Mouse (Mus musculus) inflammation-experienced regulatory T-cells, adult 6 months (primary cell): ENCODE data around the gene Cd160. TPM values are rescaled to one million over a fixed set of nuclear protein-coding genes. Genes with fewer than 3 reads are reported as not detected.

ENCODE experiments used
- ATAC-seq: one replicate; pipeline ENCODE4 v1.8.0; 2017
- polyA plus RNA-seq, 3 experiments: library from polyadenylated mRNA; unstranded; fragments of 100-300 nt; shearing (Covaris generic); gene quantifications; one replicate each; pipeline ENCODE4 v1.2.1; 2017

Cd160 gene
- polyA plus RNA-seq, 3 experiments from 2014 or later = 50.8 to 77.5 (median 75.0) TPM

GRCm38 (mm10) chr3:96828308-96828864 is 765 bp downstream of the Cd160 start:
- no peak for ATAC-seq

- no peak for ATAC-seq
Observed at GRCm38 (mm10) chr3:96825261-96825660, 3.9 kb downstream of the Cd160 start.

- no peak for ATAC-seq
Observed at GRCm38 (mm10) chr3:96824614-96825013, 4.5 kb downstream of the Cd160 start.

GRCm38 (mm10) chr3:96823701-96824100 is 5.5 kb downstream of the Cd160 start:
- ATAC-seq = no peak

GRCm38 (mm10) chr3:96821581-96821980 is 7.6 kb downstream of the Cd160 start:
- ATAC-seq = no peak

GRCm38 (mm10) chr3:96820116-96820915 is 8.8 kb downstream of the Cd160 start:
- ATAC-seq = no peak

- ATAC-seq = peak; percentile 61
Observed at GRCm38 (mm10) chr3:96814342-96814741, 14.8 kb downstream of the Cd160 start.

- no peak for ATAC-seq
Observed at GRCm38 (mm10) chr3:96813591-96814244, 15.4 kb downstream of the Cd160 start.

- ATAC-seq = peak; percentile 76
Observed at GRCm38 (mm10) chr3:96813106-96813505, 16.0 kb downstream of the Cd160 start.

- ATAC-seq = peak; percentile 71
Observed at GRCm38 (mm10) chr3:96812395-96813091, 16.6 kb downstream of the Cd160 start.

- ATAC-seq = no peak
Observed at GRCm38 (mm10) chr3:96811232-96811631, 17.9 kb downstream of the Cd160 start.

- no peak for ATAC-seq
Observed at GRCm38 (mm10) chr3:96808651-96809050, 20.5 kb downstream of the Cd160 start.

GRCm38 (mm10) chr3:96808136-96808535 is 21.0 kb downstream of the Cd160 start:
- no peak for ATAC-seq

- ATAC-seq = no peak
Observed at GRCm38 (mm10) chr3:96802214-96802613, 26.9 kb downstream of the Cd160 start.

- no peak for ATAC-seq
Observed at GRCm38 (mm10) chr3:96800254-96800653, 28.9 kb downstream of the Cd160 start.

GRCm38 (mm10) chr3:96788506-96788905 is 40.6 kb downstream of the Cd160 start:
- no peak for ATAC-seq

GRCm38 (mm10) chr3:96787784-96788183 is 41.4 kb downstream of the Cd160 start:
- no peak for ATAC-seq

- no peak for ATAC-seq
Observed at GRCm38 (mm10) chr3:96782236-96782635, 46.9 kb downstream of the Cd160 start.

GRCm38 (mm10) chr3:96777120-96777519 is 52.0 kb downstream of the Cd160 start:
- ATAC-seq = no peak

GRCm38 (mm10) chr3:96772949-96773348 is 56.2 kb downstream of the Cd160 start:
- no peak for ATAC-seq

- no peak for ATAC-seq
Observed at GRCm38 (mm10) chr3:96769971-96770370, 59.2 kb downstream of the Cd160 start.

GRCm38 (mm10) chr3:96764528-96764927 is 64.6 kb downstream of the Cd160 start:
- peak; percentile 69 for ATAC-seq

- no peak for ATAC-seq
Observed at GRCm38 (mm10) chr3:96759695-96760094, 69.5 kb downstream of the Cd160 start.
